Comparison of ENCODE assay signal across 15 mouse cellular contexts in genomic region chr1:108571977-108572376, GRCm38 (mm10).
DNase-seq lines count a peak whose midpoint lies in the region; ATAC-seq lines count a peak whose summit lies in the region.
"Had no signal": no experiment of that assay in that cellular context is flagged by ENCODE, and none has a peak within 500 bp of the region (broad histone marks: within the 10 kb centered on the region; RNA-seq: fewer than 3 reads in every experiment).

No protein-coding gene starts in this region.

- no peaks in the 10 kb centered on the region for H3K36me3 ChIP-seq in heart, embryonic 10.5 days
- H3K36me3 ChIP-seq in embryonic facial prominence, embryonic 13.5 days, result no peaks in the 10 kb centered on the region
- H3K36me3 ChIP-seq in heart, embryonic 16.5 days (ENCODE audit: control insufficient read depth, insufficient read depth), result no peaks in the 10 kb centered on the region
- H3K36me3 ChIP-seq in kidney, embryonic 14.5 days (ENCODE audit: control insufficient read depth, insufficient read depth, low read length), result no peaks in the 10 kb centered on the region
- H3K36me3 ChIP-seq: limb, embryonic 12.5 days; liver, embryonic 15.5 days; midbrain, embryonic 13.5 days; neural tube, embryonic 13.5 days had no signal

- DNase-seq in heart, adult 11 months, result peak; percentile 93
- no peak for DNase-seq in heart, embryonic 10.5 days (ENCODE audit: low spot score)
- DNase-seq in brain, adult 2 months (ENCODE audit: low read depth, low spot score), result peak; percentile 8
- DNase-seq in urinary bladder, postnatal 14 days (ENCODE audit: low spot score), result no peak
- DNase-seq: cerebellum, adult 9-11 months; thymus, postnatal 14 days had no signal

- H3K27ac ChIP-seq in heart, embryonic 10.5 days, result no peak overlapping the region
- peak overlapping the region; percentile 48 for H3K27ac ChIP-seq in embryonic facial prominence, embryonic 13.5 days
- peak overlapping the region; percentile 83 for H3K27ac ChIP-seq in heart, embryonic 16.5 days (ENCODE audit: low read length)
- H3K27ac ChIP-seq in kidney, embryonic 14.5 days (ENCODE audit: low read depth, low read length), result no peak overlapping the region
- H3K27ac ChIP-seq: hindbrain, postnatal 0 days; limb, embryonic 12.5 days; liver, embryonic 15.5 days; midbrain, embryonic 13.5 days; neural tube, embryonic 13.5 days had no signal

- no peaks in the 10 kb centered on the region for H3K27me3 ChIP-seq in heart, embryonic 10.5 days (ENCODE audit: insufficient read depth, poor library complexity, severe bottlenecking)
- H3K27me3 ChIP-seq in embryonic facial prominence, embryonic 13.5 days, result no peaks in the 10 kb centered on the region
- H3K27me3 ChIP-seq in heart, embryonic 16.5 days (ENCODE audit: control insufficient read depth, insufficient read depth, low read length), result no peaks in the 10 kb centered on the region
- H3K27me3 ChIP-seq in kidney, embryonic 14.5 days (ENCODE audit: control insufficient read depth, insufficient read depth, low read length), result no peaks in the 10 kb centered on the region
- H3K27me3 ChIP-seq: limb, embryonic 12.5 days; liver, embryonic 15.5 days; midbrain, embryonic 13.5 days; neural tube, embryonic 13.5 days had no signal

- no peak overlapping the region for H3K9ac ChIP-seq in embryonic facial prominence, embryonic 13.5 days
- no peak overlapping the region for H3K9ac ChIP-seq in heart, embryonic 16.5 days (ENCODE audit: low read length)
- no peak overlapping the region for H3K9ac ChIP-seq in kidney, embryonic 14.5 days (ENCODE audit: low read depth, low read length)
- H3K9ac ChIP-seq: limb, embryonic 12.5 days; liver, embryonic 15.5 days; midbrain, embryonic 13.5 days; neural tube, embryonic 13.5 days had no signal

- H3K4me3 ChIP-seq in heart, embryonic 10.5 days, result no peak overlapping the region
- no peak overlapping the region for H3K4me3 ChIP-seq in embryonic facial prominence, embryonic 13.5 days
- no peak overlapping the region for H3K4me3 ChIP-seq in heart, embryonic 16.5 days (ENCODE audit: low read length)
- no peak overlapping the region for H3K4me3 ChIP-seq in kidney, embryonic 14.5 days (ENCODE audit: low read length)
- H3K4me3 ChIP-seq: limb, embryonic 12.5 days; liver, embryonic 15.5 days; midbrain, embryonic 13.5 days; neural tube, embryonic 13.5 days had no signal

- H3K4me1 ChIP-seq in heart, embryonic 10.5 days, result no peaks in the 10 kb centered on the region
- H3K4me1 ChIP-seq in embryonic facial prominence, embryonic 13.5 days, result 0 out of 2 replicates have a peak, but pooled peaks cover 3% of the 10 kb centered on the region
- H3K4me1 ChIP-seq in heart, embryonic 16.5 days (ENCODE audit: control insufficient read depth, insufficient read depth, low read length), result no peaks in the 10 kb centered on the region
- H3K4me1 ChIP-seq in kidney, embryonic 14.5 days (ENCODE audit: control insufficient read depth, insufficient read depth, low read length), result no peaks in the 10 kb centered on the region
- H3K4me1 ChIP-seq: limb, embryonic 12.5 days; liver, embryonic 15.5 days; midbrain, embryonic 13.5 days; neural tube, embryonic 13.5 days had no signal

- no peak overlapping the region for H3K4me2 ChIP-seq in embryonic facial prominence, embryonic 13.5 days
- no peak overlapping the region; the same call in 1 of the 2 replicates for H3K4me2 ChIP-seq in heart, embryonic 16.5 days (ENCODE audit: low read depth, low read length)
- no peak overlapping the region for H3K4me2 ChIP-seq in kidney, embryonic 14.5 days (replicated peaks; ENCODE audit: low read depth, low read length)
- H3K4me2 ChIP-seq: limb, embryonic 12.5 days; liver, embryonic 15.5 days; midbrain, embryonic 13.5 days; neural tube, embryonic 13.5 days had no signal

- WGBS in heart, embryonic 10.5 days, result 66% methylated on average over 3 of the region's 3 CpGs
- 29% methylated on average over 3 of the region's 3 CpGs for WGBS in embryonic facial prominence, embryonic 13.5 days
- 48% methylated on average over 3 of the region's 3 CpGs for WGBS in heart, embryonic 16.5 days
- WGBS in kidney, embryonic 14.5 days, result 71% methylated on average over 3 of the region's 3 CpGs

- no peaks in the 10 kb centered on the region for H3K9me3 ChIP-seq in heart, embryonic 10.5 days
- H3K9me3 ChIP-seq in embryonic facial prominence, embryonic 13.5 days, result no peaks in the 10 kb centered on the region
- H3K9me3 ChIP-seq in heart, embryonic 16.5 days (replicated peaks; ENCODE audit: control insufficient read depth, low read length), result no peaks in the 10 kb centered on the region
- H3K9me3 ChIP-seq in kidney, embryonic 14.5 days (ENCODE audit: control insufficient read depth, low read length), result no peaks in the 10 kb centered on the region
- H3K9me3 ChIP-seq: limb, embryonic 12.5 days; liver, embryonic 15.5 days; midbrain, embryonic 13.5 days; neural tube, embryonic 13.5 days had no signal

- peak; percentile 37; the same call in 1 of the 2 replicates for ATAC-seq in embryonic facial prominence, embryonic 13.5 days (ENCODE audit: insufficient number of reproducible peaks, insufficient read depth, low FRiP score, low TSS enrichment, low read depth)
- ATAC-seq in heart, embryonic 16.5 days (replicated peaks; ENCODE audit: extremely low read depth, insufficient read depth, low FRiP score), result no peak; the same call in 1 of the 2 replicates
- ATAC-seq in kidney, embryonic 14.5 days (ENCODE audit: low FRiP score, low TSS enrichment), result no peak
- ATAC-seq: hindbrain, postnatal 0 days; intestine, postnatal 0 days; midbrain, embryonic 13.5 days had no signal

Comparison
In these comparisons a context has a peak if more than half of its experiments do, and no peak if none do; other contexts are left out.
1. DNase-seq: peak in heart, adult 11 months (single experiment) and brain, adult 2 months (single experiment); none in heart, embryonic 10.5 days (single experiment) and urinary bladder, postnatal 14 days (single experiment).
2. H3K27ac ChIP-seq: peak in embryonic facial prominence, embryonic 13.5 days (single experiment) and heart, embryonic 16.5 days (single experiment); none in heart, embryonic 10.5 days (single experiment) and kidney, embryonic 14.5 days (single experiment).